In the genomic region with DNA sequence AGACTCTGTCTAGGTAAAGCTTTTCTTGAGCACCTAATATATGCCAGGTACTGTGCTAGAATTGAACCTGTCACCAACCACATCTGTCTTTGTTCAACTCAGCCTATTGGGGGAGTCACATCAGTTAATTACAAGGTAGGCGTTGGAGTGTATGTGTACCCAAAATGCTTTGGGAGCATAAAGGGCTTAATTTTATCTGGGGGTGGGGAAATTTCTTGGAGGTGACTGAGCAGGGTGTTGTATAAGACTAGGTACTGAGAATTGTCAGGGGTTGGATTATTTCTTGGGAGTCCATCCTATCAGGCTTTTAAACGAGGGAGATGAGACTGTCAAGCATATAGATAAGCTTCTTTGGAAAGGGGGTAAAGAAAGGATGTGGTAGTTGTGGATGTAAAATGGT, we compare ENCODE assay signal across 10 mouse cellular contexts. TPM values are rescaled to one million over a fixed set of nuclear protein-coding genes. Genes with fewer than 3 reads are reported as not detected.
DNase-seq lines count a peak whose midpoint lies in the region; ATAC-seq and TF ChIP-seq lines count a peak whose summit lies in the region.
"Had no signal": no experiment of that assay in that cellular context is flagged by ENCODE, and none has a peak within 500 bp of the region (broad histone marks: within the 10 kb centered on the region; RNA-seq: fewer than 3 reads in every experiment).

No protein-coding gene starts in this region.

- peaks cover 13% of the 10 kb centered on the region for H3K36me3 ChIP-seq in lung, embryonic 14.5 days (ENCODE audit: insufficient read depth)
- H3K36me3 ChIP-seq in embryonic facial prominence, embryonic 14.5 days (ENCODE audit: control insufficient read depth, insufficient read depth, low read length) = peaks cover 5% of the 10 kb centered on the region
- no peaks in the 10 kb centered on the region for H3K36me3 ChIP-seq in intestine, embryonic 16.5 days (ENCODE audit: control insufficient read depth, insufficient read depth, low read length)
- H3K36me3 ChIP-seq in neural tube, embryonic 13.5 days = peaks cover 2% of the 10 kb centered on the region

- H3K9ac ChIP-seq in lung, embryonic 14.5 days = peak overlapping the region; percentile 100
- peak overlapping the region; percentile 99; the same call in 1 of the 2 replicates for H3K9ac ChIP-seq in embryonic facial prominence, embryonic 14.5 days (ENCODE audit: low read depth, low read length)
- H3K9ac ChIP-seq in intestine, embryonic 16.5 days (ENCODE audit: low read depth, low read length) = no peak overlapping the region; the same call in 1 of the 2 replicates
- H3K9ac ChIP-seq in neural tube, embryonic 13.5 days = peak overlapping the region; percentile 99

- no peak for ATAC-seq in lung, embryonic 14.5 days (ENCODE audit: insufficient read depth)
- no peak for ATAC-seq in embryonic facial prominence, embryonic 14.5 days (ENCODE audit: low read depth)
- no peak for ATAC-seq in intestine, embryonic 16.5 days
- no peak for ATAC-seq in neural tube, embryonic 13.5 days (ENCODE audit: low read depth)

- H3K4me3 ChIP-seq in lung, embryonic 14.5 days (ENCODE audit: low read depth, low read length) = peak overlapping the region; percentile 100
- peak overlapping the region; percentile 100 for H3K4me3 ChIP-seq in embryonic facial prominence, embryonic 14.5 days (ENCODE audit: low read depth, low read length)
- peak overlapping the region; percentile 37 for H3K4me3 ChIP-seq in intestine, embryonic 16.5 days (ENCODE audit: low read length)
- H3K4me3 ChIP-seq in neural tube, embryonic 13.5 days = peak overlapping the region; percentile 77

- H3K27me3 ChIP-seq in lung, embryonic 14.5 days (ENCODE audit: insufficient read depth, low read length) = no peaks in the 10 kb centered on the region
- H3K27me3 ChIP-seq in embryonic facial prominence, embryonic 14.5 days (replicated peaks; ENCODE audit: control insufficient read depth, insufficient read depth, low read length) = no peaks in the 10 kb centered on the region
- H3K27me3 ChIP-seq in intestine, embryonic 16.5 days (replicated peaks; ENCODE audit: control insufficient read depth, insufficient read depth, low read length) = no peaks in the 10 kb centered on the region
- H3K27me3 ChIP-seq in neural tube, embryonic 13.5 days = no peaks in the 10 kb centered on the region

- no peak for TF ChIP-seq CTCF in lung, embryonic 14.5 days (IDR thresholded peaks at IDR 0.05; ENCODE audit: low read depth)

- H3K4me2 ChIP-seq in lung, embryonic 14.5 days = peak overlapping the region; percentile 65
- peak overlapping the region; percentile 61 for H3K4me2 ChIP-seq in embryonic facial prominence, embryonic 14.5 days (ENCODE audit: low read depth, low read length)
- peak overlapping the region; percentile 51 for H3K4me2 ChIP-seq in intestine, embryonic 16.5 days (ENCODE audit: low read depth, low read length)
- peak overlapping the region; percentile 93 for H3K4me2 ChIP-seq in neural tube, embryonic 13.5 days

- peaks cover 14% of the 10 kb centered on the region for H3K4me1 ChIP-seq in lung, embryonic 14.5 days (ENCODE audit: insufficient read depth)
- peaks cover 30% of the 10 kb centered on the region for H3K4me1 ChIP-seq in embryonic facial prominence, embryonic 14.5 days (ENCODE audit: control insufficient read depth, insufficient read depth, low read length)
- H3K4me1 ChIP-seq in intestine, embryonic 16.5 days (ENCODE audit: control insufficient read depth, insufficient read depth, low read length) = peaks cover 15% of the 10 kb centered on the region
- peaks cover 44% of the 10 kb centered on the region for H3K4me1 ChIP-seq in neural tube, embryonic 13.5 days (replicated peaks)

- H3K9me3 ChIP-seq in lung, embryonic 14.5 days (ENCODE audit: low read depth, low read length) = no peaks in the 10 kb centered on the region
- no peaks in the 10 kb centered on the region for H3K9me3 ChIP-seq in embryonic facial prominence, embryonic 14.5 days (ENCODE audit: control insufficient read depth, low read length)
- no peaks in the 10 kb centered on the region for H3K9me3 ChIP-seq in intestine, embryonic 16.5 days (ENCODE audit: control insufficient read depth, low read length)
- H3K9me3 ChIP-seq in neural tube, embryonic 13.5 days = no peaks in the 10 kb centered on the region

- WGBS in lung, embryonic 14.5 days = 36% methylated on average over 2 of the region's 2 CpGs
- 42% methylated on average over 2 of the region's 2 CpGs for WGBS in embryonic facial prominence, embryonic 14.5 days
- WGBS in intestine, embryonic 16.5 days = 31% methylated on average over 2 of the region's 2 CpGs
- WGBS in neural tube, embryonic 13.5 days = 27% methylated on average over 2 of the region's 2 CpGs

- DNase-seq in lung, embryonic 14.5 days = no peak
- DNase-seq in lung, postnatal 4 days = no peak
- DNase-seq in embryonic facial prominence, embryonic 14.5 days (ENCODE audit: low spot score) = no peak
- DNase-seq in urinary bladder, adult 2 months (ENCODE audit: low spot score) = no peak
- no peak for DNase-seq in urinary bladder, adult 18-20 months (ENCODE audit: low spot score in 2 of 2)
- no peak for DNase-seq in thymus, postnatal 36 days
- DNase-seq: adrenal gland, adult 8-10 months; gastrocnemius, postnatal 25 days had no signal

- H3K27ac ChIP-seq in lung, embryonic 14.5 days (ENCODE audit: low read depth) = no peak overlapping the region
- no peak overlapping the region for H3K27ac ChIP-seq in embryonic facial prominence, embryonic 14.5 days (replicated peaks; ENCODE audit: low read depth, low read length)
- no peak overlapping the region for H3K27ac ChIP-seq in intestine, embryonic 16.5 days (ENCODE audit: low read length)
- H3K27ac ChIP-seq in neural tube, embryonic 13.5 days (replicated peaks) = no peak overlapping the region

RNA-seq across cellular contexts. Expression of gene Top1, which starts 2.4 kb away (rescaled TPM):
- 77.6 and 83.0 TPM in 2 replicates for polyA plus RNA-seq in lung, embryonic 14.5 days (2014; fragmentation: Nextera tagmentation; extraction: Ambion mirVana)
- 63.6 and 64.0 TPM in 2 replicates for polyA plus RNA-seq in embryonic facial prominence, embryonic 14.5 days (2014; fragmentation: Nextera tagmentation; extraction: Ambion mirVana)
- polyA plus RNA-seq in intestine, embryonic 16.5 days (2015; fragmentation: Nextera tagmentation; extraction: Ambion mirVana) = 47.4 and 53.4 TPM in 2 replicates
- 92.2 and 97.2 TPM in 2 replicates for polyA plus RNA-seq in neural tube, embryonic 13.5 days (2015; fragmentation: Nextera tagmentation; extraction: Ambion mirVana)
- 23.6 and 30.7 TPM in 2 replicates for polyA plus RNA-seq in urinary bladder, adult 2 months (2012; rRNA removed)

Comparison
In these comparisons a context has a peak if more than half of its experiments do, and no peak if none do; other contexts are left out.
1. H3K4me3 ChIP-seq: peak in every context shown above with its lines; median percentile 100 in lung, embryonic 14.5 days; 100 in embryonic facial prominence, embryonic 14.5 days; 77 in neural tube, embryonic 13.5 days; 37 in intestine, embryonic 16.5 days.